Mouse (Mus musculus) ZHBTc4 (cell line): Measurements from ENCODE around the gene Traip.

Source experiments
- DNase-seq: peaks from one replicate; pipeline ENCODE4 v3.0.0-alpha.2; 2011; ENCODE audit warnings: low read depth, low spot score

Gene Traip

GRCm38 (mm10) chr9:108001922-108002770 lies 52.2 kb downstream of the Traip start, which contains the start of gene Ip6k1:
TSS of gene Ip6k1 (plus strand) at chr9:108002501.
- DNase-seq = peak; percentile 100

GRCm38 (mm10) chr9:108002778-108003530 lies 53.0 kb downstream of the Traip start:
- DNase-seq = no peak

GRCm38 (mm10) chr9:108003531-108003890 lies 53.6 kb downstream of the Traip start:
- DNase-seq = peak; percentile 42

- peak; percentile 65 for DNase-seq
Measured at GRCm38 (mm10) chr9:108008041-108008440, 58.1 kb downstream of the Traip start.

- DNase-seq = peak; percentile 24
Measured at GRCm38 (mm10) chr9:108010385-108010784, 60.4 kb downstream of the Traip start.

DNA sequence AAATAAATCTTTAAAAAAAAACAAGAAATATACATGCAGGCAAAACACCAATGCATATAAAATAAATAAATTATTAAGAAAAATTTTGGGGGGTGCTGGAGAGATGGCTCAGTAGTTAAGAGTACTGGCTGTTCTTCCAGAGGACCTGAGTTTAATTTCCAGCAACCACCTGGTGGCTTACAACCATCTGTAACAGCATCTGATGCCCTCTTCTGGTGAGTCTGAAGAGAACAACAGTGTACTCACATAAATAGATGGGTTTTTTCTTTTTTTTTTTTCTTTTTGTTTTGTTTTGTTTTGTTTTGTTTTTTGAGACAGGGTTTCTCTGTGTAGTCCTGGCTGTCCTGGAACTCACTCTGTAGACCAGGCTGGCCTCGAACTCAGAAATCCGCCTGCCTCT lies 63.6 kb downstream of the Traip start:
- DNase-seq = peak; percentile 50

DNA sequence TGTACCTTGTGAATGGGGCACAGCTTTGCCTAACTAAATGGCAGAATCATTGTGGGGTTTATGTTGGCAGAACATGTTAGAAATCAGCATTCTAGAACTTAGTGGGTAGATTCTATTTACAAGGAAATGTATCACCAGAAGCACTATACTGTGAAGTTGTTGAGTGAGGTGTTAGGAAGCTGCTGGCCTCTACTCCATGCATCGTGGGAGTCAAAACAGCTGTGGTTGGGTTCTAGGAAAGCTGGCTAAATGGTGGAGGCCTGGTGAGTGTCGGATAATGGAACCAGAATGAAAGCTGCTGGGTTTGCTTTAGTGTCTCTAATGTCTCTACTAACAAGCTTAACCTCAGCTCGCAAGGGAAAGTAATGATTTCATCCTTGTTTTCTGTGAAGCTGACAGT lies 67.2 kb downstream of the Traip start:
- no peak for DNase-seq

GRCm38 (mm10) chr9:108020741-108021140 lies 70.8 kb downstream of the Traip start:
- DNase-seq = no peak
